Mouse (Mus musculus) heart, adult 2 months (tissue): ENCODE measurements around the gene Gm8126.
"Not testable (repeated sequence)": the region's sequence is repeated elsewhere in the genome, so short reads cannot be mapped to it uniquely, and the experiment has no call there.

Experiments used
- CTCF ChIP-seq: fragments of 200-600 bp; IDR thresholded peaks from 2 replicates; pipeline ENCODE4 v1.8.1; 2022; ENCODE audit warnings: antibody characterized with exemption, mild to moderate bottlenecking, moderate library complexity
- POLR2A ChIP-seq: fragments of 200-500 bp; IDR thresholded peaks from 2 replicates; pipeline ENCODE4 v1.6.1; 2011; ENCODE audit warnings: mild to moderate bottlenecking, low read depth, low read length, control low read depth; ENCODE audit not compliant: insufficient read depth

DNA sequence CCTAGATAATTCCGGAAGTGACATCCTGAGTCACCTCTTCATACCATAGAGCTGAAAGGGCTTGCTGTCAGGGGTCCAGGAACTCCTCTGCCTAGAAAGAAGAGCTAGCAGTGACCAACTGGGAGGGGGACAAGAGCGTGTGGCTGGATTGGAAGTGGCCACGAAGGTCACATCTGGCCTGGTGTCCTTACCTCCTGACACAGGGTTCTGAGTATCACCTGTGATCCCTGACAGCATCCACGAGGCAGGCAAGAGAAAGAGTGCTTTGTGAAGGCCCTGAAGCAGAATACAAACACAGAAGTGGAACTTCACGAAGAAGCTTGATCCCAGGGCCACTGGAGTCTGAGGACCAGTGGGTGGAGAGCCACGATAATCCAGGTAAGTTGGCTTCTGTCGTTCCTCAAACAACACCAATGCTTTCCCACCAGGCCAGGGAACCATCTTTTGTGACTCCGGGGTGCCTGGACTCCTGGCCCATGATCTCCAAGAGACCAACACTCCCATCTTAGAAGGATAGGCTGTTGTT is 16.6 kb downstream of the Gm8126 start, which contains the start of gene Gm9732:
- not testable (repeated sequence) for TF ChIP-seq POLR2A, CTCF
